Mouse (Mus musculus) liver, adult 2 months (tissue): ENCODE results near the gene Yod1. TPM values are rescaled to one million over a fixed set of nuclear protein-coding genes. Genes with fewer than 3 reads are reported as not detected.

Source experiments
- DNase-seq: peaks from one replicate; pipeline ENCODE4 v3.0.0-alpha.2; 2011; ENCODE audit warnings: low read depth, low spot score; ENCODE audit errors: extremely low read depth
- H3K27ac ChIP-seq: fragments of 200-500 bp; replicated peaks from 2 replicates; pipeline ENCODE4 v1.5.1; 2012; ENCODE audit warnings: low read depth, mild to moderate bottlenecking, control low read depth, inconsistent platforms, low read length; ENCODE audit not compliant: insufficient read depth
- H3K27me3 ChIP-seq: fragments of 200-500 bp; 2 replicates; pipeline ENCODE4 v1.6.1; 2012; ENCODE audit warnings: mild to moderate bottlenecking, moderate library complexity, low read length, inconsistent platforms; ENCODE audit not compliant: control insufficient read depth, insufficient read depth
- H3K36me3 ChIP-seq: fragments of 200-500 bp; 2 replicates; pipeline ENCODE4 v1.6.1; 2012; ENCODE audit warnings: low read length, inconsistent platforms; ENCODE audit not compliant: control insufficient read depth, insufficient read depth
- H3K4me1 ChIP-seq: fragments of 200-500 bp; 2 replicates; pipeline ENCODE4 v1.6.1; 2011; ENCODE audit warnings: low read length; ENCODE audit not compliant: control insufficient read depth, insufficient read depth
- H3K4me3 ChIP-seq: fragments of 200-500 bp; 2 replicates; pipeline ENCODE4 v1.5.1; 2011; ENCODE audit warnings: low read depth, mild to moderate bottlenecking, control low read depth, low read length, moderate library complexity; ENCODE audit not compliant: insufficient read depth
- H3K79me2 ChIP-seq: fragments of 200-500 bp; 2 replicates; pipeline ENCODE4 v1.6.1; 2012; ENCODE audit warnings: inconsistent platforms, mild to moderate bottlenecking, low read length, moderate library complexity; ENCODE audit not compliant: control insufficient read depth, insufficient read depth
- H3K9ac ChIP-seq: fragments of 200-500 bp; 2 replicates; pipeline ENCODE4 v1.6.1; 2012; ENCODE audit warnings: low read depth, mild to moderate bottlenecking, control low read depth, inconsistent platforms, low read length
- CTCF ChIP-seq: fragments of 200-500 bp; IDR thresholded peaks from 2 replicates; pipeline ENCODE4 v1.5.1; 2011; ENCODE audit warnings: low read depth, low read length, control low read depth
- POLR2A ChIP-seq: fragments of 200-500 bp; IDR thresholded peaks from 2 replicates; pipeline ENCODE4 v1.6.1; 2011; ENCODE audit warnings: low read length, control low read depth; ENCODE audit not compliant: insufficient read depth; ENCODE audit errors: extremely low read depth
- WGBS: fragments of 180-500 bp; shearing (Covaris S2); methylation state at CpG from one replicate; pipeline ENCODE4 v1.1.7; 2018; 5-methylcytosine and 5-hydroxymethylcytosine counted together
- polyA plus RNA-seq: library from polyadenylated mRNA; depleted of rRNA; stranded (reverse); fragments of >200 nt; gene quantifications from 2 replicates; pipeline ENCODE4 v1.2.3, GENCODE M21; 2012; rRNA removed
- total RNA-seq: library from RNA; depleted of rRNA; stranded (reverse); fragments of >200 nt; gene quantifications from 2 replicates; pipeline ENCODE4 v1.2.3, GENCODE M21; 2014; rRNA removed

Yod1 gene
- total and polyA plus RNA-seq, 2 experiments, result 1.3 to 9.0 TPM

GRCm38 (mm10) chr1:130769925-130770324, 52.8 kb downstream of the Yod1 start:
- H3K27ac ChIP-seq, result no peak overlapping the region
- no peaks in the 10 kb centered on the region for H3K36me3 ChIP-seq
- no peak for DNase-seq
- no peaks in the 10 kb centered on the region for H3K27me3 ChIP-seq
- no peak overlapping the region for H3K9ac ChIP-seq
- peaks cover 6% of the 10 kb centered on the region for H3K4me1 ChIP-seq
- 86% methylated on average over 2 of the region's 2 CpGs for WGBS
- H3K4me3 ChIP-seq, result no peak overlapping the region
- no peak for TF ChIP-seq POLR2A
- no peak for TF ChIP-seq CTCF
- no peaks in the 10 kb centered on the region for H3K79me2 ChIP-seq

- no peak overlapping the region for H3K27ac ChIP-seq
- no peak for DNase-seq
- no peaks in the 10 kb centered on the region for H3K36me3 ChIP-seq
- H3K9ac ChIP-seq, result no peak overlapping the region
- 74% methylated on average over 4 of the region's 4 CpGs for WGBS
- no peak for TF ChIP-seq POLR2A
- TF ChIP-seq CTCF, result no peak
- no peaks in the 10 kb centered on the region for H3K27me3 ChIP-seq
- peaks cover 6% of the 10 kb centered on the region for H3K4me1 ChIP-seq
- no peak overlapping the region for H3K4me3 ChIP-seq
- no peaks in the 10 kb centered on the region for H3K79me2 ChIP-seq
Observed at GRCm38 (mm10) chr1:130770487-130770886, 53.4 kb downstream of the Yod1 start.

- DNase-seq, result no peak
- Histone ChIP-seq H3K9ac (no peak overlapping the region), H3K27ac (no peak overlapping the region), H3K79me2 (no peaks in the 10 kb centered on the region), H3K4me1 (peaks cover 9% of the 10 kb centered on the region), H3K27me3 (no peaks in the 10 kb centered on the region), H3K4me3 (no peak overlapping the region), H3K36me3 (no peaks in the 10 kb centered on the region)
- 78% methylated on average over 3 of the region's 3 CpGs for WGBS
- TF ChIP-seq POLR2A (no peak), CTCF (no peak)
Observed at GRCm38 (mm10) chr1:130770981-130771494, 53.9 kb downstream of the Yod1 start.

Other genes starting within 250 kb of the Yod1 start
- gene Zp3r, start 87.7 kb upstream of the Yod1 start, total RNA-seq, result not detected in 2 replicates
- gene Zp3r, start 87.7 kb upstream of the Yod1 start, polyA plus RNA-seq, result not detected in 2 replicates
- gene C4bp, start 55.7 kb upstream of the Yod1 start, total RNA-seq, result 368 and 394 TPM in 2 replicates
- 151 and 182 TPM in 2 replicates for gene C4bp, start 55.7 kb upstream of the Yod1 start, polyA plus RNA-seq
- gene Gm29427, start 1.5 kb upstream of the Yod1 start, total RNA-seq, result 0.20 TPM in 1 of 2 replicates, not detected in the other
- not detected in 2 replicates for gene Gm29427, start 1.5 kb upstream of the Yod1 start, polyA plus RNA-seq
- 17.8 and 19.5 TPM in 2 replicates for gene Pfkfb2, start 11.9 kb downstream of the Yod1 start, total RNA-seq
- 5.3 and 8.5 TPM in 2 replicates for gene Pfkfb2, start 11.9 kb downstream of the Yod1 start, polyA plus RNA-seq
- 0.65 and 0.74 TPM in 2 replicates for gene AA986860, start 14.6 kb downstream of the Yod1 start, total RNA-seq
- gene AA986860, start 14.6 kb downstream of the Yod1 start, polyA plus RNA-seq, result 0.18 and 0.25 TPM in 2 replicates
- 0.13 and 0.55 TPM in 2 replicates for gene Fcamr, start 83.6 kb downstream of the Yod1 start, total RNA-seq
- 0.09 TPM in 1 of 2 replicates, not detected in the other for gene Fcamr, start 83.6 kb downstream of the Yod1 start, polyA plus RNA-seq
- gene Pigr, start 109.4 kb downstream of the Yod1 start, total RNA-seq, result 482 and 517 TPM in 2 replicates
- gene Pigr, start 109.4 kb downstream of the Yod1 start, polyA plus RNA-seq, result 579 and 633 TPM in 2 replicates
- 0.09 and 0.54 TPM in 2 replicates for gene Fcmr, start 148.3 kb downstream of the Yod1 start, total RNA-seq
- 0.81 and 2.6 TPM in 2 replicates for gene Fcmr, start 148.3 kb downstream of the Yod1 start, polyA plus RNA-seq
- gene Il24, start 170.1 kb downstream of the Yod1 start, total RNA-seq, result not detected in 2 replicates
- gene Il24, start 170.1 kb downstream of the Yod1 start, polyA plus RNA-seq, result not detected in 2 replicates
- gene Il20, start 194.1 kb downstream of the Yod1 start, total RNA-seq, result not detected in 2 replicates
- not detected in 2 replicates for gene Il20, start 194.1 kb downstream of the Yod1 start, polyA plus RNA-seq
- gene Il19, start 222.8 kb downstream of the Yod1 start, total RNA-seq, result not detected in 2 replicates
- gene Il19, start 222.8 kb downstream of the Yod1 start, polyA plus RNA-seq, result not detected in 2 replicates